Mouse (Mus musculus) E14TG2a.4 (cell line): ENCODE measurements at regions not wholly inside any gene's neighbourhood (a gene's known extent, or its start where the extent isn't known, plus 50 kb on each side); places are given as distances from the start of the nearest gene placed in this dataset.

ENCODE experiments used
- CTCF ChIP-seq: conservative IDR thresholded peaks from 2 replicates; pipeline ENCODE4 v1.5.1; 2014; ENCODE audit warnings: low read length
- NANOG ChIP-seq: IDR thresholded peaks from 2 replicates; pipeline ENCODE4 v1.6.1; 2014; ENCODE audit warnings: borderline replicate concordance, low read length, mixed read lengths
- POU5F1 ChIP-seq: IDR thresholded peaks from 2 replicates; pipeline ENCODE4 v1.6.1; 2014; ENCODE audit warnings: low read length, borderline replicate concordance

DNA sequence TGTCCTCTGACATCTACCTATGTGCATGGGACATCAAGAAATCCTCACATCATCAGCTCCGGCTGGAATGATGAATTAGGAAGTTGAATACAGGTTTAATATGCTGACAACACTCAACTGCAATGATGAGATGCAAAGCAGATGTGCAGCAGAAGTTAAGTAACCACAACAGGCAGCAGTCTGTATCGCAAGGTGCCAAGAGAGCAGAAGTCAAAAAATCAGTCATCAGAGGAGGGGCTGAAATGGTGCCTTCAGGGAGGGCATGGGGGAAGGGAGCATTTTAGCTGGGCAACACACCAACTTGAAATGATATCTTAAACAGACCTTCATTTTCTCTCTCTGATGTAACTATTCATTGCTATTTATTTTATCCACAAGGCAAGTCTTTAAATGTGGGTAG is 152.3 kb upstream of the Fundc1 start:
- no peak for TF ChIP-seq CTCF
- TF ChIP-seq NANOG, result no peak
- no peak for TF ChIP-seq POU5F1
